In the genomic region with DNA sequence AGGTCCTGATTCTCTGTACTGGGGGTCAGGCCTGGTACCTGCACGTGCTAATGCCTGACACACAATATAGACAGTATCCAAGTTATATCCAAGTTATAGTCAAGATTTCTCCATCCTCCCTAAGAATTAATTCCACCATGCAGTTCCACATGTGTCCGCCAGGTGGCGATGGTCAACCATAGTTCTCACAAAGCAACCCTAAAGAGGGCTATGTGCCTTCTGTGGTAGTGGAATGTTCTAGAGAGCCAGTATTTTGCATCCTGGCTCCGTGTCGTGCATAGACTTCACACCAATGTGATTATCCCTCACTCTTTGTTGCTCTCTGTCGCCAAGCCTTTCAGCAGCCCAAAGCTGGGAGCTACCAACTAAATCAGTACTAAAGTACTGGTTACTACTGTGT, we compare ENCODE assay signal across 8 mouse cellular contexts. TPM values are rescaled to one million over a fixed set of nuclear protein-coding genes. Genes with fewer than 3 reads are reported as not detected.
DNase-seq lines count a peak whose midpoint lies in the region; ATAC-seq and TF ChIP-seq lines count a peak whose summit lies in the region.

No protein-coding gene starts in this region.

- H3K9me3 ChIP-seq in liver, embryonic 12.5 days (replicated peaks): no peaks in the 10 kb centered on the region
- H3K9me3 ChIP-seq in intestine, postnatal 0 days (ENCODE audit: control insufficient read depth): no peaks in the 10 kb centered on the region
- H3K9me3 ChIP-seq in stomach, embryonic 14.5 days (ENCODE audit: control insufficient read depth, low read depth, low read length): no peaks in the 10 kb centered on the region

- no peak for ATAC-seq in liver, embryonic 12.5 days
- ATAC-seq in common myeloid progenitor, adult 5-6 weeks (replicated peaks; ENCODE audit: low read depth, poor library complexity, severe bottlenecking): peak; percentile 81
- no peak for ATAC-seq in intestine, postnatal 0 days
- peak; percentile 33; the same call in 1 of the 2 replicates for ATAC-seq in stomach, embryonic 14.5 days (ENCODE audit: insufficient number of reproducible peaks, insufficient read depth, low FRiP score, low read depth)

- DNase-seq in liver: peak; percentile 75
- DNase-seq in gastrocnemius, adult 2 months: peak; percentile 81
- DNase-seq in left cerebral cortex, postnatal 14 days (ENCODE audit: low spot score in 2 of 2): peak; percentile 91
- DNase-seq in monocyte, adult 2 months (ENCODE audit: low read depth in 1 of 2, low spot score in 2 of 2): peak; percentile 21 to 70

- H3K4me3 ChIP-seq in liver, embryonic 12.5 days: no peak overlapping the region
- no peak overlapping the region for H3K4me3 ChIP-seq in gastrocnemius, adult 2 months
- H3K4me3 ChIP-seq in intestine, postnatal 0 days (ENCODE audit: low read depth, low read length): no peak overlapping the region
- no peak overlapping the region for H3K4me3 ChIP-seq in stomach, embryonic 14.5 days (ENCODE audit: low read depth, low read length)

- 2% methylated on average over 6 of the region's 6 CpGs for WGBS in liver, embryonic 12.5 days (ENCODE audit: insufficient replicate concordance)
- WGBS in intestine, postnatal 0 days: under 1% methylated on average over 6 of the region's 6 CpGs
- 1% methylated on average over 6 of the region's 6 CpGs for WGBS in stomach, embryonic 14.5 days

- intact Hi-C loops in gastrocnemius, adult 2 months (cut with DNase I): loop anchor here (1.0 to 5.0 kb wide), 3 partner anchors 49 to 157 kb away; no protein-coding TSS in a partner anchor
- intact Hi-C loops in left cerebral cortex, postnatal 14 days (cut with DNase I): loop anchor here (1.0 to 10.0 kb wide), 2 partner anchors 49 to 115 kb away; no protein-coding TSS in a partner anchor

- peak; percentile 95 for TF ChIP-seq CTCF in gastrocnemius, adult 2 months (IDR thresholded peaks at IDR 0.05)
- peak; percentile 99 for TF ChIP-seq CTCF in intestine, postnatal 0 days (IDR thresholded peaks at IDR 0.05; ENCODE audit: low read depth)

- H3K36me3 ChIP-seq in liver, embryonic 12.5 days: no peaks in the 10 kb centered on the region
- H3K36me3 ChIP-seq in intestine, postnatal 0 days (ENCODE audit: control insufficient read depth, insufficient read depth): no peaks in the 10 kb centered on the region
- no peaks in the 10 kb centered on the region for H3K36me3 ChIP-seq in stomach, embryonic 14.5 days (ENCODE audit: control insufficient read depth, insufficient read depth, low read length)

- H3K27ac ChIP-seq in liver, embryonic 12.5 days: no peak overlapping the region
- no peak overlapping the region for H3K27ac ChIP-seq in gastrocnemius, adult 2 months
- no peak overlapping the region for H3K27ac ChIP-seq in intestine, postnatal 0 days (ENCODE audit: low read depth, low read length)
- no peak overlapping the region for H3K27ac ChIP-seq in stomach, embryonic 14.5 days (ENCODE audit: low read length)

- no peak overlapping the region for H3K4me2 ChIP-seq in liver, embryonic 12.5 days
- no peak overlapping the region for H3K4me2 ChIP-seq in intestine, postnatal 0 days (replicated peaks; ENCODE audit: low read depth)
- H3K4me2 ChIP-seq in stomach, embryonic 14.5 days (replicated peaks; ENCODE audit: low read depth, low read length): no peak overlapping the region

- H3K27me3 ChIP-seq in liver, embryonic 12.5 days (replicated peaks): peaks cover 40% of the 10 kb centered on the region
- 0 out of 2 replicates have a peak, but pooled peaks cover 12% of the 10 kb centered on the region for H3K27me3 ChIP-seq in intestine, postnatal 0 days (replicated peaks; ENCODE audit: control insufficient read depth, insufficient read depth, low read length)
- no peaks in the 10 kb centered on the region for H3K27me3 ChIP-seq in stomach, embryonic 14.5 days (ENCODE audit: control insufficient read depth, insufficient read depth, low read length)

- no peak overlapping the region for H3K9ac ChIP-seq in liver, embryonic 12.5 days
- H3K9ac ChIP-seq in intestine, postnatal 0 days (ENCODE audit: low read depth, low read length): no peak overlapping the region
- H3K9ac ChIP-seq in stomach, embryonic 14.5 days (replicated peaks; ENCODE audit: low read depth, low read length): no peak overlapping the region

- no peaks in the 10 kb centered on the region for H3K4me1 ChIP-seq in liver, embryonic 12.5 days
- no peaks in the 10 kb centered on the region for H3K4me1 ChIP-seq in intestine, postnatal 0 days (replicated peaks; ENCODE audit: control insufficient read depth, insufficient read depth, low read length)
- H3K4me1 ChIP-seq in stomach, embryonic 14.5 days (ENCODE audit: control insufficient read depth, insufficient read depth, low read length): no peaks in the 10 kb centered on the region

RNA-seq across cellular contexts. Expression of gene Meox1, which starts 25.5 kb away (rescaled TPM):
- polyA plus RNA-seq in liver, embryonic 12.5 days (2016; fragmentation: Nextera tagmentation; extraction: Ambion mirVana): 0.72 and 1.3 TPM in 2 replicates
- total RNA-seq in common myeloid progenitor, adult 5-6 weeks (2017): not detected in 2 replicates
- 1 to 10 TPM; 1.1 to 4.7 TPM for total RNA-seq in gastrocnemius, adult 2 months (2021)
- polyA plus RNA-seq in intestine, postnatal 0 days (2015; fragmentation: Nextera tagmentation; extraction: Ambion mirVana): 3.8 and 4.1 TPM in 2 replicates
- 1 to 10 TPM; 2.1 to 2.4 TPM for total RNA-seq in left cerebral cortex, postnatal 14 days (2021)
- 5.2 and 5.6 TPM in 2 replicates for polyA plus RNA-seq in stomach, embryonic 14.5 days (2014; fragmentation: Nextera tagmentation; extraction: Ambion mirVana)

RNA-seq across cellular contexts. Expression of gene Sost, which starts 47.2 kb away (rescaled TPM):
- 0.10 TPM in 2 replicates for polyA plus RNA-seq in liver, embryonic 12.5 days (2016; fragmentation: Nextera tagmentation; extraction: Ambion mirVana)
- not detected in 2 replicates for total RNA-seq in common myeloid progenitor, adult 5-6 weeks (2017)
- not detected for total RNA-seq in gastrocnemius, adult 2 months (2021)
- not detected in 2 replicates for polyA plus RNA-seq in intestine, postnatal 0 days (2015; fragmentation: Nextera tagmentation; extraction: Ambion mirVana)
- not detected for total RNA-seq in left cerebral cortex, postnatal 14 days (2021)
- not detected in 2 replicates for polyA plus RNA-seq in stomach, embryonic 14.5 days (2014; fragmentation: Nextera tagmentation; extraction: Ambion mirVana)

Comparison
In these comparisons a context has a peak if more than half of its experiments do, and no peak if none do; other contexts are left out.
1. ATAC-seq: peak in common myeloid progenitor, adult 5-6 weeks (single experiment) and stomach, embryonic 14.5 days (single experiment); none in liver, embryonic 12.5 days (single experiment) and intestine, postnatal 0 days (single experiment).
2. Peak in every context shown above with its lines, with median percentiles within 50 percentile points of each other: DNase-seq.